Mouse (Mus musculus): ENCODE measurements around the gene Trim66. TPM values are rescaled to one million over a fixed set of nuclear protein-coding genes. Genes with fewer than 3 reads are reported as not detected.

Gene Trim66
- polyA plus RNA-seq, 1 experiment from 2014 or later, result 0.08 TPM

DNA sequence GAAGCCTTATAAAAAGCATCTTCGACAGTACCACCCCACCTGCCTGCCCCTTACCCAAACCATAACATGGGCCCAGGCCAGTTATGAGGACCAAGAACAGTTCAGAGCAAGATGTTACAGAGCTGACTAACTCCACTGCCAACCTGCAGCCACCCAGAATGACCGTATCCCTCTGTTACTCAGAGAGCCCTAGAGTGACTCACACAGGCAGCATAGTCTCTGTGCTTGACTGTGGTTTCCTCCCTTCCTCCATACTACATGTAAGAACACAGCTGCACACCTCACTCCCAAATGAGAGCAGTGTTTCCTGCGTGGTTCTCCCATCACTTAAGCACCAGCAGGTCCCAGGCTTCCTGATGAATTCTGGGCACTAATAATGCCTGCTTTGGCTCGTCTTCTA lies 37.2 kb downstream of the Trim66 start:
- Histone ChIP-seq H3K4me3 (no peak overlapping the region), H3K27ac (no peak overlapping the region), H3K4me1 (replicated peaks) (peaks cover 12% of the 10 kb centered on the region), H3K9me3 (no peaks in the 10 kb centered on the region), H3K27me3 (ENCODE audit: insufficient read depth, poor library complexity, severe bottlenecking) (0 out of 2 replicates have a peak, but pooled peaks cover 4% of the 10 kb centered on the region), H3K36me3 (no peaks in the 10 kb centered on the region)
- no peak for DNase-seq (ENCODE audit: low spot score)
- 81% methylated on average over 4 of the region's 4 CpGs for WGBS

DNA sequence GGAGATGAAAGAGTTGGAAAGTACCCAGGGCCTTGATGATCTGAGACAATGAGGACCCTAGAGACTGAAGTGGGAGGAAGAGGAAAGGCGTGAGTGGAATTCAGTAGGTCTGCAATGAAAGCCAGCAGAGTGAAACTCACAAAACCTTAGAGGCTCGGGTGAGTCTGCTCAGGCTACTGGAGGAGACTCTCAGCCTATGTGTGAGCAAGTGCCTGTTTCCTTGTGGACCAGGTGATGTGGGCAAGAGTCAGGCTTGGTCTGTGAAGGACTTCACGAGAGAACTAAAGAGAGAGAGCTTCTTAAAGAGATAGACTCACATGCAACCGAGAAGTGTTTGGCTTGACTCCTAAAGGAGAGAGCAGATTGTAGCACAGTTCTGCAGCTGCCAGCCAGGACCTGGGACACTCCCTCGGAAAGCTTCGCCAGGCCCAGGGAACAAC lies 39.7 kb downstream of the Trim66 start:
- Histone ChIP-seq H3K27me3 (ENCODE audit: insufficient read depth, poor library complexity, severe bottlenecking) (no peaks in the 10 kb centered on the region), H3K36me3 (no peaks in the 10 kb centered on the region), H3K4me3 (no peak overlapping the region), H3K4me1 (replicated peaks) (peaks cover 12% of the 10 kb centered on the region), H3K27ac (peak overlapping the region; percentile 23; the same call in 1 of the 2 replicates), H3K9me3 (no peaks in the 10 kb centered on the region)
- WGBS, result 55% methylated on average over 6 of the region's 6 CpGs
- no peak for DNase-seq (ENCODE audit: low spot score)

DNA sequence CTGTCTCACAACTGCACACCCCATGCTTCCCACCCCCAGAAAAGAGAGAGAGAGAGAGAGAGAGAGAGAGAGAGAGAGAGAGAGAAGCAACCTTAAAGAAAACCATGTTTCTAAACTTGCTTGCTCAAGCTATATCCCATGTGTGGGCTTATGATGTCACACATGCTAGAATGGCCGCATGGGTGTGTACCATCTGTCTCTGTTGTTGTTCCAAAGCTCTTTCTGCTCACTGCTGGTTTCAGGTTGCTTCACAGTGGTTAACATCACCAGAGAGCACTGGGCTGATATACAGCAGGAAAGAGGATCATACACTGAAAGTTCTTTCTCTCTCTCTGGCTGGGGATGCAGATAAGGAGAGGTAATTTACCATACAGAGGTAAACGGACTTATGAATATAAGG lies 40.3 kb downstream of the Trim66 start:
- H3K36me3 ChIP-seq, result no peaks in the 10 kb centered on the region
- no peak overlapping the region for H3K4me3 ChIP-seq
- H3K27ac ChIP-seq, result no peak overlapping the region
- H3K9me3 ChIP-seq, result no peaks in the 10 kb centered on the region
- DNase-seq (ENCODE audit: low spot score), result no peak
- WGBS, result 50% methylated on average over 2 of the region's 2 CpGs
- peaks cover 12% of the 10 kb centered on the region for H3K4me1 ChIP-seq (replicated peaks)
- no peaks in the 10 kb centered on the region for H3K27me3 ChIP-seq (ENCODE audit: insufficient read depth, poor library complexity, severe bottlenecking)

DNA sequence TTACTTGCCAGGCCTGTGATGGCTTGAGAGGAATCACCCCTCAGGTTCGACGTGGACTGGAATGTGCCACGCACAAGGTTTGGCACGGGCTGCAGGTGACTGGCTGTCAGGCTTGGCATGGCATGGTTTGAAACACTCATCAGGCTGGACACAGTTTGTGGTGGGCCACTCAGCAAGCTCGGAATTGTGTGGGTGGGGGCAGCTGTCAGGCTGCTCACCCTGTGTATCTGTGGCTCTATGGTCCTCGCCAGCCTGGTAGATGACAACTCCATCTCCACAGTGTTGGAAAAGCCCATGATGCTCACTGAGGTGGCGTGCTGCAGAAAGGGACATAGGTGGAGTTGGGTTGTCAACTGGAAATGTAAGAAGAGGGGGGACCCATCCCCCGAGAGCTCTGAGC lies 47.2 kb downstream of the Trim66 start:
- Histone ChIP-seq H3K4me1 (replicated peaks) (peaks cover 2% of the 10 kb centered on the region; the same call in 1 of the 2 replicates), H3K4me3 (no peak overlapping the region), H3K36me3 (no peaks in the 10 kb centered on the region), H3K27ac (no peak overlapping the region), H3K9me3 (no peaks in the 10 kb centered on the region), H3K27me3 (ENCODE audit: insufficient read depth, poor library complexity, severe bottlenecking) (no peaks in the 10 kb centered on the region)
- WGBS, result 90% methylated on average over 8 of the region's 8 CpGs
- DNase-seq (ENCODE audit: low spot score), result no peak

DNA sequence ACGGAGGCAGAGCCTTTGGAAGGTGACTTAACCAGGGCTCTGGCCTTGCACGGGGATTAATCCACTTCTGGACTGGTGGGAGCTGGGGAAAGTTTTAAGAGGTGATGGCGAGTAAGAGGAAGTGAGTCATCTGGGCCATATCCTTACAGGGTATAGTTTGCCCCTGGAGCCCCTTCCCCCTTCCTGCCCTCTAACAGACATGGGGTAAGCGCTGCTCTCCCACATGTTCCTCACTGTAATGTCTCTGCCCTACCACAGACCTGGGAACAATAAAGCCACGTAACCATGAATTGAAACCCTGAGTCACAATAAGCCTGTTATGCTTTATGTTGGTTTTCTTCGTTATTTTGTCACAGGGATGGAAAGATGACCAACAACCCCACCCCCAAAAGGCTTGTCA lies 51.4 kb downstream of the Trim66 start:
- Histone ChIP-seq H3K27me3 (ENCODE audit: insufficient read depth, poor library complexity, severe bottlenecking) (no peaks in the 10 kb centered on the region), H3K36me3 (no peaks in the 10 kb centered on the region), H3K4me1 (replicated peaks) (peaks cover 7% of the 10 kb centered on the region; the same call in 1 of the 2 replicates), H3K9me3 (no peaks in the 10 kb centered on the region), H3K4me3 (no peak overlapping the region), H3K27ac (no peak overlapping the region)
- WGBS, result 78% methylated on average over 6 of the region's 6 CpGs
- no peak for DNase-seq (ENCODE audit: low spot score)

DNA sequence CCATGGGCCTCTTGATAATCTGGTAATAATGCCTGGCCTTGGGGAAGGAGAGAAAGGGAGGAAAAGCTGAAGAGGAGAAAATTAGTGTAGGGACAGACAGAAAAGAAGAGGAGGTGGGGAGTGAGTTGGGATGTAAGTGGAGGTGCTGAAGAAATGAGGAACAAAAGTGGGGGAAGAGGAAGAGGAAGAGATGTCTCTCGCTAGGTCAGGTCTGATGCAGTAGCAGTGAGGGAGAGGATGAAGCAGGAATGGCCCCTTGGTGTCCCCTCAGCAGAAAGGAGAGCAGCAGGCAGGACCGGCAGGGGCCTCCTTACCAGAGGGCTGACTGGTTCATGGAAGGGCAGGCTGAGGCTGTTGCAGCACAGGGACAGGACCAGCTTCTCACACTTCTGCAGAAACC lies 52.2 kb downstream of the Trim66 start:
- Histone ChIP-seq H3K4me3 (no peak overlapping the region), H3K36me3 (no peaks in the 10 kb centered on the region), H3K27me3 (ENCODE audit: insufficient read depth, poor library complexity, severe bottlenecking) (no peaks in the 10 kb centered on the region), H3K4me1 (replicated peaks) (peaks cover 7% of the 10 kb centered on the region; the same call in 1 of the 2 replicates), H3K9me3 (no peaks in the 10 kb centered on the region), H3K27ac (no peak overlapping the region)
- WGBS, result 80% methylated on average over 2 of the region's 2 CpGs
- DNase-seq (ENCODE audit: low spot score), result no peak

DNA sequence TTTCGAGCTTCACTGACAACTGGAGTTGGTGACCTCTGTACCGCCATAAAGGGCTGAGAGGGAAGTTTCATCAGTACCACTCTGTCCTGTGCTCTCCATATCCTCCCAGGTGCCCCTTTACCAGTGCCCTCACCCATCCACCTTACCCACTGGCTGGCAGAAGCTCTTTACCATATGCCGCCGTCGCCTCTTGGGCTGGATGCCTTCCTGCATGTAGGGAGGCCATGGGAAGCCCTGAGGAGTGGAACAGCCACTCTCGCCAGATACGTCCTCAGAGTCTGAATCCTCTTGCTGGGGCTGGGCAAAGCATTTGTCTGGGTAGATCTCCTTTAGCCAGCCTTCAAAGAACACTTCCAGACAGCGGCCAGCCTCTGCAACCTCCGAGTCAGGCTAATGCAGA lies 53.1 kb downstream of the Trim66 start:
- 84% methylated on average over 9 of the region's 9 CpGs for WGBS
- H3K4me3 ChIP-seq, result no peak overlapping the region
- no peaks in the 10 kb centered on the region for H3K36me3 ChIP-seq
- no peak for DNase-seq (ENCODE audit: low spot score)
- H3K4me1 ChIP-seq (replicated peaks), result peaks cover 7% of the 10 kb centered on the region; the same call in 1 of the 2 replicates
- no peaks in the 10 kb centered on the region for H3K9me3 ChIP-seq
- H3K27me3 ChIP-seq (ENCODE audit: insufficient read depth, poor library complexity, severe bottlenecking), result no peaks in the 10 kb centered on the region
- no peak overlapping the region for H3K27ac ChIP-seq

DNA sequence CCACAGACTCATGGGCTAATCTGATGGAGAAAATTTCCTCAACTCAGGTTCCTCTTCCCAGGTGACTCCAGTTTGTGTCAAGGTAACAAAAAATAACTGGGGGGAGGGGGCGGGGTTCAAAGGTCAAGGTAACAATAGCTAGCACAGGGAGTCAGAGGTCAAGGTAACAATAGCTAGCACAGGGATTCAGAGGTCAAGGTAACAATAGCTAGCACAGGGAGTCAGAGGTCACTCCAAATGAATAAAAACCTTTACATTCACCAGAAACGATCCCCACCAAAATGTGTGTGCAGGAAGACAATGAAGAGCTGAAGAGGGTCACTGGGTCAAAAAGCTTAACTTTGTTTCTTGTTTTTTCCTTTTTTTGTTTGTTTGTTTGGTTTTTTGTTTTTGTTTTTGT lies 59.9 kb downstream of the Trim66 start:
- no peak overlapping the region for H3K27ac ChIP-seq
- H3K9me3 ChIP-seq, result no peaks in the 10 kb centered on the region
- peaks cover 4% of the 10 kb centered on the region; the same call in 1 of the 2 replicates for H3K27me3 ChIP-seq (ENCODE audit: insufficient read depth, poor library complexity, severe bottlenecking)
- H3K36me3 ChIP-seq, result no peaks in the 10 kb centered on the region
- H3K4me1 ChIP-seq (replicated peaks), result 0 out of 2 replicates have a peak, but pooled peaks cover 3% of the 10 kb centered on the region
- DNase-seq (ENCODE audit: low spot score), result no peak
- no peak overlapping the region for H3K4me3 ChIP-seq
- 61% methylated on average over 2 of the region's 2 CpGs for WGBS

DNA sequence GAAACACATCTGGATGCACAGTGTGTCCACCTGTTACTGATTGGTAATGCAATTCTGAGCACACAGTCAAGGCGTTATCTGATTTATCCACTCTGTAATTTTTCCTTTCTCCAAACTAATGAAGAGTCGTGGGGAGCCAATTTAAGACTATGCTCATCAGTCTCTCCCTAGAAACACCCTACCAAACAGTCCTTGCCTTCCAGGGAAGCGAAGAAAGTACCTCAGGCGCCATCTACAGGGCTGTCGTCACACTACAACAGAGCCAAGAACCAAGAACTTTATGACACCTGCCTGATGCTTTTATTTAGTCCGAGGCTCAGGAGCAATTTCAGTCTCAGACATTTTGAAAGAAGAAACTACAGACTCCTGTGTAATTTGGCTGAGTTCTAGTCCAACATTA lies 62.9 kb downstream of the Trim66 start:
- H3K27me3 ChIP-seq (ENCODE audit: insufficient read depth, poor library complexity, severe bottlenecking), result peaks cover 12% of the 10 kb centered on the region
- H3K27ac ChIP-seq, result no peak overlapping the region
- DNase-seq (ENCODE audit: low spot score), result peak; percentile 51
- H3K4me1 ChIP-seq (replicated peaks), result peaks cover 12% of the 10 kb centered on the region
- no peaks in the 10 kb centered on the region for H3K9me3 ChIP-seq
- H3K4me3 ChIP-seq, result no peak overlapping the region
- 13% methylated on average over 6 of the region's 6 CpGs for WGBS
- no peaks in the 10 kb centered on the region for H3K36me3 ChIP-seq

DNA sequence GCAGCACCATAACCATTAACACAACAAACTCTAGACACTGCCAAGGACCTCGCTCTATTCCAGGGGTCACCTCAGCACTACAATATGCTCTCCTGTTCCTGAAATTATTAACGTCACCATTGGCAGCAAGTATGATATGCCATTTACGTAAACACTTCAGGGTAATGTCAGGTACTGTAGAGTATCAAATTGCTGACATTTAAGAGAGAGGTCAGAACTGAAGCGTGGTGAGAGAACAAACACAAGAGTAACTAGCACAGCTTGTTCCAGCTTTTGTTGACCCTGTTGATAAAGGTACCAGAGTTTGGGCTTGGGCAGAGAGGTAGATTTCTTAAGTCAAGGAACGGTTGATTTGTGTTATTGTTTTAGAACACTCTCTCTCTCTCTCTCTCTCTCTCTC lies 65.2 kb downstream of the Trim66 start:
- H3K9me3 ChIP-seq, result no peaks in the 10 kb centered on the region
- WGBS, result 86% methylated on average over 5 of the region's 5 CpGs

DNA sequence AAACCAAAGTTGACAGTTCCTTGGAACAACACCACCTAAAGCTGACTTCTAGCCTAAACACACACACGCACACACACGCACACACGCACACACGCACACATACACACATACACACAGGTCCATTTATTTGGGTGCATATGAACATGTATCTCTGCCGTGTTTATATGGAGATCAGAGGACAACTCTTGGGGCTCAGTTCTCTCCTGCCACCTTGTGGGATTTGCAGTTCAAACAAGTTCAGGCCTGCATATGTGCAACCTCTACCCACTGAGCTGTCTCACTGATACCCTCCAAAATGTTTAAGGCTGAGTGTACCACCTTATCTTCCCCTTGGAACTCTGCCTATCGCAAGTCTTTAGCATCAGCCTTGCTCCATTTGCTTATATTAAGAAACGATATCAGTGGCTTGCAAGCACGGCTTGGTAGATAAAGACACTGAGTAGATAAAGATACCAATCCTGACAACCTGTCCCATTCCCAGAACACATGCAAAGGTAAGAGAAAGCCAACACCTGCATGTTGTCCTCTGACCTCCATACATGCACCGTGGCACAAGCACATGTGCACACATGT lies 67.2 kb downstream of the Trim66 start:
- WGBS, result 94% methylated on average over 9 of the region's 9 CpGs
- H3K36me3 ChIP-seq, result no peaks in the 10 kb centered on the region
- H3K27ac ChIP-seq, result peak overlapping the region; percentile 96; the same call in 1 of the 2 replicates
- H3K4me1 ChIP-seq (replicated peaks), result peaks cover 35% of the 10 kb centered on the region
- peaks cover 49% of the 10 kb centered on the region for H3K27me3 ChIP-seq (ENCODE audit: insufficient read depth, poor library complexity, severe bottlenecking)
- no peak for DNase-seq (ENCODE audit: low spot score)
- no peak overlapping the region for H3K4me3 ChIP-seq
- H3K9me3 ChIP-seq, result no peaks in the 10 kb centered on the region

More for the DNA sequence above, 65.2 kb downstream of the Trim66 start:
- no peak overlapping the region for H3K4me3 ChIP-seq
- no peak overlapping the region for H3K27ac ChIP-seq
- no peaks in the 10 kb centered on the region for H3K36me3 ChIP-seq
- peaks cover 35% of the 10 kb centered on the region for H3K27me3 ChIP-seq (ENCODE audit: insufficient read depth, poor library complexity, severe bottlenecking)
- peaks cover 35% of the 10 kb centered on the region for H3K4me1 ChIP-seq (replicated peaks)
- DNase-seq (ENCODE audit: low spot score), result no peak

DNA sequence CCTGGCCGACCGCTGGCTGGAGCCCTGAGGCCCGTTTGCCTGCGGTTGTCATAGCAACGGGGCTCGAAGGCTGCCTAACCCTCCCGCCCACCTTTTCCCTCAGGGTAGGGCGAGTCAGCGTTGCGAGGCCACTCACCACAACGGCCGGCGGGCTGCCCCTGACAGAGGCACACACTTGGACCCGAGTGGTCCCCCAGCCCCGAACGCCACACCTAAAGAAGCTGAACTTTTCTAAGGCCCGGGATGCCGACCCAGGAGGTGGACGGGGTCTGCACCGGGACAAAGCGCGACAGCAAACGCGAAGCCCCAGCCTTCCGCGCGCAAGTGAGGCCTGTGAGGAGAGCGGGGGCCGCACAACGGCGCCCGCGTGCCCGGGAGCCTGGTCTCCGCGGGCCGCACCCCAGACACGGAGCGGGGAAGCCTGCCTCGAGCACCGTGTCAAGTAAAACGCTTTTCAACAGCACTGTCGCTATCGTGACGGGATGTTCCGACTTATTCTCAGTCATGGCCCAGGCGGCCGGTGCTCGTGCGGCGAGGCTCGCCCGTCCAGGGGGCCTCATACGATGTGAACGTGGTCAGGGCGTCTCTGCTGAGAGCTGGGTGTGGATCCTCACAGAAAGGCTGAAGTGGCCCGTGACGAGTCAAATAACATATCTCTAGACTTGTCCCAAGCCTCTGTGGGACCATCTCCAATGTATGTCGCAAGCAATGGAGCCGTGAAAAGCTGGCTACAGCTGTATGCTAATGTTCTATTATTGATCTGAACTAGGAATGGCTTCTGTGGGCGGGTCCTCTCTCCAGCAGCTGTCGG lies 68.9 kb downstream of the Trim66 start, which contains the start of gene Stk33:
Gene Stk33, minus strand, starts transcription at position 301 of the 811 bp plus-strand sequence.
- WGBS, result under 1% methylated on average over 62 of the region's 62 CpGs
- Histone ChIP-seq H3K9me3 (no peaks in the 10 kb centered on the region), H3K36me3 (no peaks in the 10 kb centered on the region), H3K27ac (peak within 1 kb of the TSS; percentile 96), H3K4me1 (replicated peaks) (peaks cover 32% of the 10 kb centered on the region), H3K27me3 (ENCODE audit: insufficient read depth, poor library complexity, severe bottlenecking) (peaks cover 45% of the 10 kb centered on the region), H3K4me3 (peak within 1 kb of the TSS; percentile 62)
- DNase-seq (ENCODE audit: low spot score), result peak; percentile 86
